Mouse (Mus musculus) small intestine, adult 2 months (tissue): ENCODE results near the gene Tardbp. TPM values are rescaled to one million over a fixed set of nuclear protein-coding genes. Genes with fewer than 3 reads are reported as not detected.
A peak's percentile ranks its signal among the peaks of the same experiment; 100 is the strongest.

Experiments used
- H3K27ac ChIP-seq: fragments of 200-500 bp; 2 replicates; pipeline ENCODE4 v1.5.1; 2012; ENCODE audit warnings: low read depth, low read length, control low read depth, inconsistent platforms; ENCODE audit not compliant: insufficient read depth
- H3K27me3 ChIP-seq: fragments of 200-500 bp; 2 replicates; pipeline ENCODE4 v1.6.1; 2012; ENCODE audit warnings: mild to moderate bottlenecking, moderate library complexity, low read length, inconsistent platforms; ENCODE audit not compliant: control insufficient read depth, insufficient read depth
- H3K36me3 ChIP-seq: fragments of 200-500 bp; 2 replicates; pipeline ENCODE4 v1.6.1; 2012; ENCODE audit warnings: mild to moderate bottlenecking, low read length, control low read depth, inconsistent platforms; ENCODE audit not compliant: control insufficient read depth, insufficient read depth
- H3K4me1 ChIP-seq: fragments of 200-500 bp; 2 replicates; pipeline ENCODE4 v1.6.1; 2012; ENCODE audit warnings: low read length, inconsistent platforms, mixed read lengths; ENCODE audit not compliant: control insufficient read depth, insufficient read depth, insufficient read length
- H3K4me3 ChIP-seq: fragments of 200-500 bp; 2 replicates; pipeline ENCODE4 v1.5.1; 2012; ENCODE audit warnings: low read depth, mild to moderate bottlenecking, control low read depth, inconsistent platforms, low read length, moderate library complexity
- CTCF ChIP-seq: fragments of 200-500 bp; IDR thresholded peaks from 2 replicates; pipeline ENCODE4 v1.5.1; 2012; ENCODE audit warnings: low read depth, mild to moderate bottlenecking, control low read depth, inconsistent platforms, low read length, moderate library complexity, mixed read lengths; ENCODE audit not compliant: insufficient replicate concordance, insufficient read length; ENCODE audit errors: extremely low read depth
- POLR2A ChIP-seq: fragments of 200-500 bp; IDR thresholded peaks from 2 replicates; pipeline ENCODE4 v1.6.1; 2012; ENCODE audit warnings: low read depth, mild to moderate bottlenecking, control low read depth, inconsistent platforms, low read length, moderate library complexity
- WGBS: fragments of 180-500 bp; shearing (Covaris S2); methylation state at CpG from one replicate; pipeline ENCODE4 v1.1.7; 2018; 5-methylcytosine and 5-hydroxymethylcytosine counted together
- polyA plus RNA-seq: library from polyadenylated mRNA; depleted of rRNA; stranded (reverse); fragments of >200 nt; gene quantifications from 2 replicates; pipeline ENCODE4 v1.2.3, GENCODE M21; 2012; rRNA removed

Gene Tardbp
- polyA plus RNA-seq: 6.7 and 7.7 TPM in 2 replicates

- under 1% methylated on average over 51 of the region's 51 CpGs for WGBS
- TF ChIP-seq CTCF (no peak), POLR2A (peak; percentile 87)
- H3K4me3 ChIP-seq: peak within 1 kb of the TSS; percentile 88
- H3K4me1 ChIP-seq: peaks cover 10% of the 10 kb centered on the region; the same call in 1 of the 2 replicates
- H3K36me3 ChIP-seq: peaks cover 29% of the 10 kb centered on the region
- peak within 1 kb of the TSS; percentile 93 for H3K27ac ChIP-seq
- no peaks in the 10 kb centered on the region for H3K27me3 ChIP-seq
These were observed at the start of gene Tardbp for GRCm38 (mm10) chr4:148626623-148627185. Gene Tardbp (minus strand): TSS chr4:148627019.

- Histone ChIP-seq H3K36me3 (no peaks in the 10 kb centered on the region), H3K27ac (no peak overlapping the region), H3K27me3 (no peaks in the 10 kb centered on the region), H3K4me3 (no peak overlapping the region), H3K4me1 (peaks cover 49% of the 10 kb centered on the region)
- TF ChIP-seq POLR2A (no peak), CTCF (no peak)
- WGBS: 54% methylated on average over 16 of the region's 16 CpGs
These were observed 49.6 kb upstream of the Tardbp start for GRCm38 (mm10) chr4:148676188-148676960.

- peaks cover 41% of the 10 kb centered on the region for H3K4me1 ChIP-seq
- WGBS: 48% methylated on average over 7 of the region's 7 CpGs
- TF ChIP-seq POLR2A: no peak
- TF ChIP-seq CTCF: no peak
- no peak overlapping the region for H3K4me3 ChIP-seq
- H3K27ac ChIP-seq: no peak overlapping the region
- H3K36me3 ChIP-seq: no peaks in the 10 kb centered on the region
- H3K27me3 ChIP-seq: no peaks in the 10 kb centered on the region
These were observed 48.2 kb upstream of the Tardbp start for GRCm38 (mm10) chr4:148675043-148675442.

GRCm38 (mm10) chr4:148671230-148671947 is 44.6 kb upstream of the Tardbp start:
- no peaks in the 10 kb centered on the region for H3K27me3 ChIP-seq
- H3K36me3 ChIP-seq: no peaks in the 10 kb centered on the region
- no peak overlapping the region for H3K4me3 ChIP-seq
- 14% methylated on average over 16 of the region's 16 CpGs for WGBS
- H3K4me1 ChIP-seq: peaks cover 20% of the 10 kb centered on the region
- TF ChIP-seq CTCF (no peak), POLR2A (no peak)
- no peak overlapping the region for H3K27ac ChIP-seq

DNA sequence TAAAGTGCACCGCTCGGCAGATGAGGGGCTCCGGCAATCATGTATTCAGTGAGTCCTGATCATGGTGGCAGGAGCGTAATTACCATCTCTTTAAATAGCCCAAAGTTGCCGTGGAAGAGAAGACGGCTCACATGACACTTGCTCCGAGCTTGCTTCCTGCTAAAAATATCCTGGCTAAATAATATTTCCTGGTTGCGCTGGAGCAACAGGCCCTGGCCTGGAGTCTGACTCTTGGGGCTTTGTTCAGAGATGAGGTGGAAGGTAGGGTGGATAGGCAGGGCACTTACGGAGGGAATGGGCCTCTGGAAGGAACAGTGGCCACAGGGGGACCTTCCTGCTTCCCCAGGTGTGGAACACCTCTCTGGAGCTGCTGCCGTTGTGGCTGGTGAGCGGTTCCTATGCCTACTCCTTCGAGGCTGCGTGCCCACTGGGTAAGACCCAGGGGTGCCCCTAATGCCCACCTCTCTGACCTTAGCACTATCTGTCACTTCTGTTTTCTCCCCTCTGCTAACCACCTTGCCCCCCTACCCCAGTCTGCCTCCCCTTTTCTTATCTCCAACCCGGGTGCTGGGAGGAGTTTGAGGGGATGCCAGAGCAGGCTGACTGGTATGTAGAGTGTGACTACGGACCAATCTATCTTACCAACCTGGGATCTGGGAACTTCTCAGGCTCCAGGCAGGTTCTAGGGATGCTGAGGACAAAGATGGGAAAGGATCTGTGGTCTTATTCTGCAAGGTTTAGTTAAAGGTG is 40.4 kb upstream of the Tardbp start:
- Histone ChIP-seq H3K36me3 (no peaks in the 10 kb centered on the region), H3K27me3 (no peaks in the 10 kb centered on the region), H3K27ac (no peak overlapping the region), H3K4me3 (no peak overlapping the region), H3K4me1 (peaks cover 12% of the 10 kb centered on the region)
- TF ChIP-seq POLR2A (no peak), CTCF (no peak)
- 82% methylated on average over 15 of the region's 15 CpGs for WGBS

GRCm38 (mm10) chr4:148664021-148664420 is 37.2 kb upstream of the Tardbp start:
- H3K36me3 ChIP-seq: no peaks in the 10 kb centered on the region
- whole genome bisulfite sequencing: 24% methylated on average over 6 of the region's 6 CpGs
- H3K4me3 ChIP-seq: no peak overlapping the region
- TF ChIP-seq CTCF (0 out of 2 replicates have a peak, but pooled peaks have one; percentile 6), POLR2A (no peak)
- no peaks in the 10 kb centered on the region for H3K27me3 ChIP-seq
- peaks cover 12% of the 10 kb centered on the region for H3K4me1 ChIP-seq
- no peak overlapping the region for H3K27ac ChIP-seq
